Mouse (Mus musculus) ES-E14 (cell line): ENCODE results near the gene Prkar1b.

Experiments used
- HCFC1 ChIP-seq: IDR thresholded peaks from 2 replicates; pipeline ENCODE4 v1.6.1; 2012; ENCODE audit warnings: low read length, inconsistent platforms, borderline replicate concordance; ENCODE audit not compliant: insufficient read depth
- MAFK ChIP-seq: IDR thresholded peaks from 2 replicates; pipeline ENCODE4 v1.6.1; 2014; ENCODE audit warnings: mild to moderate bottlenecking, low read depth, low read length, inconsistent platforms; ENCODE audit not compliant: insufficient read depth
- ZC3H11A ChIP-seq: IDR thresholded peaks from 2 replicates; pipeline ENCODE4 v1.6.1; 2012; ENCODE audit warnings: low read depth, mild to moderate bottlenecking, inconsistent platforms, low read length, borderline replicate concordance
- ZNF384 ChIP-seq: IDR thresholded peaks from 2 replicates; pipeline ENCODE4 v1.6.1; 2012; ENCODE audit warnings: low read depth, low read length, inconsistent platforms

DNA sequence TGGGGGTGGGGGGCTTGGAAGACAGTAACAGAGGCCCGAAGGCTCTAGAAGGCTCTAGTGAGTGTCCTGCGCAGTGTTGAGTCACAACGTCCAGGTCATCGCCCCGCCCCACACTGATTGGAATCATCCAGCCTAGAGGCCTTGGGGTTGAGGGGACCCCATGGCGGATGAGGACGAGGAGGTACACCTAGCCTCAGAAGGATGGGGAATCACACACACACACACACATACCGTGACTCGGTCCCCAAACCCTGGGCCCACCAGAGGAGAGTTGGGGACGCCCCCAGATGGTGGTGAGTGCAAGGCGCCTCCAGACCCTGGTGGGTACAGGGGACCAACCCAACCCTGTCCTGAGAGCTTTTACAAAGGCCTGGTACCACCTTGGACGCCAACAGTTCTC is 20.7 kb downstream of the Prkar1b start:
- no peak for TF ChIP-seq ZNF384
- no peak for TF ChIP-seq HCFC1
- no peak for TF ChIP-seq ZC3H11A
- no peak for TF ChIP-seq MAFK
